ENCODE assay signal across 12 mouse cellular contexts in the genomic region with DNA sequence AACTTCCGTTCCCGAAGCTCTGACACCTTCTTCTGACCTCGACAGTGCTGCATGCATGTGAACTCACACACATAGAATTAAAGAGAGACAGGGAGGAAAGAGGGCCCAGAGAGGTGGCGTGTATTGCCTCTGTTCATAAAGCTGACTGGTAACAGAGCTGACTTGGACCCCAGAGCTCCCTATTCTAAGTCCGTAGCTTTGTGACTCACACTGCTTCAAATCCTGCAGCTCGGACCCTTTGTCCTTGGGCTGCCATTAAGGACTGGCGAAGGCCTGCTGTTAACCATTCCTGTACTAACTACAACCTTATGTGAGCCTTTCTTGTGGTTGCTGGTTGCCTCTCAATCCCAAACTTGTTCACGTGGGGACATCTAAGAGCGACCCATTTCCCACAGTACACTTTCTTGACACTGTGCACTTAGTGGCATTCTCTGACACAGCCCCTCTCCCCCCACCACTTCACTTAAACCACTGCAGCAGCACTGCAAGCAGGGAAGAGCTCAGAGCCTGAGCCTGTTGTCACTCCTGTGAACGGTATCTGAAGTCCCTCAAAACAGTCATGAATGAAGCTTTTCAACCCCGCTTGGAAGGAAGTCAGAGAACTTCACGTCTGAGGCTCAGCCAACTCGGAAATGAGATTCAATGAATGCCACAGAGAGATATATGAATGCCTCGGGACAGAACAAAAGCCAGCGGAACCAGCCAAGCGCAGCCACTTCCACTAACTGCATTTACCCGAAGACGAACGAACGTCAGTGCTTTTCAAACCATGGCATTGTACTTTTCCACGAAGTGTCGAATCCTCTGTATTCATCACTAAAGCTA. TPM values are rescaled to one million over a fixed set of nuclear protein-coding genes. Genes with fewer than 3 reads are reported as not detected.
A peak's percentile ranks its signal among the peaks of the same experiment; 100 is the strongest.
DNase-seq lines count a peak whose midpoint lies in the region; ATAC-seq and TF ChIP-seq lines count a peak whose summit lies in the region.
"Had no signal": no experiment of that assay in that cellular context is flagged by ENCODE, and none has a peak within 500 bp of the region (broad histone marks: within the 10 kb centered on the region; RNA-seq: fewer than 3 reads in every experiment).

No protein-coding gene starts in this region.

- H3K36me3 ChIP-seq in heart, embryonic 14.5 days (ENCODE audit: control insufficient read depth, insufficient read depth, low read length), result no peaks in the 10 kb centered on the region
- no peaks in the 10 kb centered on the region for H3K36me3 ChIP-seq in embryonic facial prominence, embryonic 13.5 days
- H3K36me3 ChIP-seq in hindbrain, postnatal 0 days (ENCODE audit: insufficient read depth, low read length), result no peaks in the 10 kb centered on the region
- H3K36me3 ChIP-seq: embryonic facial prominence, embryonic 12.5 days; liver, embryonic 13.5 days had no signal

- H3K9ac ChIP-seq in heart, embryonic 14.5 days (ENCODE audit: low read length), result no peak overlapping the region
- peak overlapping the region; percentile 58; the same call in 1 of the 2 replicates for H3K9ac ChIP-seq in embryonic facial prominence, embryonic 13.5 days
- H3K9ac ChIP-seq in hindbrain, postnatal 0 days (replicated peaks; ENCODE audit: low read length), result no peak overlapping the region
- H3K9ac ChIP-seq: embryonic facial prominence, embryonic 12.5 days; liver, embryonic 13.5 days had no signal

- peak overlapping the region; percentile 3 to 20; a peak in 2 of 4 replicates for H3K27ac ChIP-seq in heart, embryonic 14.5 days (replicated peaks in 1 of 2; ENCODE audit: control insufficient read depth in 1 of 2, insufficient read depth in 1 of 2, low read depth in 2 of 2, low read length in 2 of 2)
- H3K27ac ChIP-seq in embryonic facial prominence, embryonic 13.5 days, result peak overlapping the region; percentile 51; the same call in 1 of the 2 replicates
- H3K27ac ChIP-seq in hindbrain, postnatal 0 days, result peak overlapping the region; percentile 49
- H3K27ac ChIP-seq: embryonic facial prominence, embryonic 12.5 days; liver, embryonic 13.5 days had no signal

- H3K4me2 ChIP-seq in heart, embryonic 14.5 days (ENCODE audit: low read length), result peak overlapping the region; percentile 11; the same call in 1 of the 2 replicates
- H3K4me2 ChIP-seq in embryonic facial prominence, embryonic 13.5 days, result peak overlapping the region; percentile 14; the same call in 1 of the 2 replicates
- H3K4me2 ChIP-seq in hindbrain, postnatal 0 days (ENCODE audit: low read depth, low read length), result no peak overlapping the region
- H3K4me2 ChIP-seq: embryonic facial prominence, embryonic 12.5 days; liver, embryonic 13.5 days had no signal

- no peaks in the 10 kb centered on the region for H3K9me3 ChIP-seq in heart, embryonic 14.5 days (ENCODE audit: control insufficient read depth, low read length)
- no peaks in the 10 kb centered on the region for H3K9me3 ChIP-seq in embryonic facial prominence, embryonic 13.5 days
- H3K9me3 ChIP-seq in hindbrain, postnatal 0 days (ENCODE audit: low read length), result no peaks in the 10 kb centered on the region
- H3K9me3 ChIP-seq: embryonic facial prominence, embryonic 12.5 days; liver, embryonic 13.5 days had no signal

- WGBS in heart, embryonic 14.5 days, result 60% methylated on average over 22 of the region's 22 CpGs
- WGBS in embryonic facial prominence, embryonic 13.5 days, result 39% methylated on average over 22 of the region's 22 CpGs
- WGBS in hindbrain, postnatal 0 days, result 26% methylated on average over 22 of the region's 22 CpGs

- TF ChIP-seq CTCF in hindbrain, postnatal 0 days (IDR thresholded peaks at IDR 0.05; ENCODE audit: low read depth), result no peak

- no peaks in the 10 kb centered on the region for H3K27me3 ChIP-seq in heart, embryonic 14.5 days (ENCODE audit: control insufficient read depth, insufficient read depth, low read length)
- H3K27me3 ChIP-seq in embryonic facial prominence, embryonic 13.5 days, result no peaks in the 10 kb centered on the region
- no peaks in the 10 kb centered on the region for H3K27me3 ChIP-seq in hindbrain, postnatal 0 days (ENCODE audit: insufficient read depth, low read length)
- H3K27me3 ChIP-seq: embryonic facial prominence, embryonic 12.5 days; liver, embryonic 13.5 days; megakaryocyte, embryonic 14.5 days had no signal

- no peak for ATAC-seq in heart, embryonic 14.5 days (ENCODE audit: insufficient number of reproducible peaks, insufficient read depth, low FRiP score, low read depth)
- ATAC-seq in embryonic facial prominence, embryonic 13.5 days (ENCODE audit: insufficient number of reproducible peaks, insufficient read depth, low FRiP score, low TSS enrichment, low read depth), result no peak
- peak; percentile 60 for ATAC-seq in hindbrain, postnatal 0 days

- DNase-seq in heart, adult 9 months (ENCODE audit: low spot score in 2 of 2), result no peak
- peak; percentile 36 to 37 for DNase-seq in adrenal gland, postnatal 36 days
- peak; percentile 80 for DNase-seq in hindbrain, postnatal 0 days (ENCODE audit: low spot score)
- no peak for DNase-seq in right cerebral cortex, postnatal 25 days
- no peak for DNase-seq in left cerebral cortex, adult 8-10 months (ENCODE audit: low spot score in 2 of 2)
- no peak for DNase-seq in frontal cortex, postnatal 14 days (ENCODE audit: low spot score in 2 of 2)
- DNase-seq: liver, embryonic 13.5 days; thymus, adult 2 months had no signal

- H3K4me1 ChIP-seq in heart, embryonic 14.5 days (ENCODE audit: control insufficient read depth in 2 of 2, insufficient read depth in 2 of 2, low read length in 2 of 2), result peaks cover 0 to 13% of the 10 kb centered on the region in 2 experiments; a peak in 2 of 4 replicates
- peaks cover 26% of the 10 kb centered on the region for H3K4me1 ChIP-seq in embryonic facial prominence, embryonic 13.5 days
- peaks cover 5% of the 10 kb centered on the region; the same call in 1 of the 2 replicates for H3K4me1 ChIP-seq in hindbrain, postnatal 0 days (ENCODE audit: insufficient read depth, low read length)

- no peak overlapping the region for H3K4me3 ChIP-seq in heart, embryonic 14.5 days (ENCODE audit: control insufficient read depth in 1 of 2, insufficient read depth in 1 of 2, low read depth in 1 of 2, low read length in 2 of 2)
- H3K4me3 ChIP-seq in embryonic facial prominence, embryonic 13.5 days, result no peak overlapping the region
- H3K4me3 ChIP-seq in hindbrain, postnatal 0 days (ENCODE audit: low read length), result no peak overlapping the region
- H3K4me3 ChIP-seq: embryonic facial prominence, embryonic 12.5 days; liver, embryonic 13.5 days had no signal

RNA-seq across cellular contexts. Expression of a gene that starts 3.1 kb away (rescaled TPM):
- 17.8 TPM in 2 replicates for polyA plus RNA-seq in heart, embryonic 14.5 days (2014; fragmentation: Nextera tagmentation; extraction: Ambion mirVana)
- total RNA-seq in adrenal gland, postnatal 36 days (2021), result 10 to 100 TPM; 51.9 to 63.2 TPM
- 20.9 and 22.3 TPM in 2 replicates for polyA plus RNA-seq in embryonic facial prominence, embryonic 13.5 days (2015; fragmentation: Nextera tagmentation; extraction: Ambion mirVana)
- total RNA-seq in hindbrain, postnatal 0 days (2014; rRNA removed), result 31.7 and 34.4 TPM in 2 replicates
- 19.3 and 19.7 TPM in 2 replicates for polyA plus RNA-seq in hindbrain, postnatal 0 days (2015; fragmentation: Nextera tagmentation; extraction: Ambion mirVana)
- total RNA-seq in left cerebral cortex, adult 8-10 months (2022), result 10 to 100 TPM; 65.4 to 73.2 (median 71.2) TPM

Comparison
In these comparisons a context has a peak if more than half of its experiments do, and no peak if none do; other contexts are left out.
1. DNase-seq: peak in adrenal gland, postnatal 36 days (2 of 2) and hindbrain, postnatal 0 days (single experiment); none in heart, adult 9 months (0 of 2), right cerebral cortex, postnatal 25 days (single experiment), left cerebral cortex, adult 8-10 months (0 of 2) and frontal cortex, postnatal 14 days (0 of 2).
2. Peak in every context shown above with its lines, with median percentiles within 50 percentile points of each other: H3K27ac ChIP-seq.